Mouse (Mus musculus): ENCODE measurements around the gene Fam114a2.
A peak's percentile ranks its signal among the peaks of the same experiment; 100 is the strongest.
"Not testable (repeated sequence)": the region's sequence is repeated elsewhere in the genome, so short reads cannot be mapped to it uniquely, and the experiment has no call there.

The Fam114a2 gene

DNA sequence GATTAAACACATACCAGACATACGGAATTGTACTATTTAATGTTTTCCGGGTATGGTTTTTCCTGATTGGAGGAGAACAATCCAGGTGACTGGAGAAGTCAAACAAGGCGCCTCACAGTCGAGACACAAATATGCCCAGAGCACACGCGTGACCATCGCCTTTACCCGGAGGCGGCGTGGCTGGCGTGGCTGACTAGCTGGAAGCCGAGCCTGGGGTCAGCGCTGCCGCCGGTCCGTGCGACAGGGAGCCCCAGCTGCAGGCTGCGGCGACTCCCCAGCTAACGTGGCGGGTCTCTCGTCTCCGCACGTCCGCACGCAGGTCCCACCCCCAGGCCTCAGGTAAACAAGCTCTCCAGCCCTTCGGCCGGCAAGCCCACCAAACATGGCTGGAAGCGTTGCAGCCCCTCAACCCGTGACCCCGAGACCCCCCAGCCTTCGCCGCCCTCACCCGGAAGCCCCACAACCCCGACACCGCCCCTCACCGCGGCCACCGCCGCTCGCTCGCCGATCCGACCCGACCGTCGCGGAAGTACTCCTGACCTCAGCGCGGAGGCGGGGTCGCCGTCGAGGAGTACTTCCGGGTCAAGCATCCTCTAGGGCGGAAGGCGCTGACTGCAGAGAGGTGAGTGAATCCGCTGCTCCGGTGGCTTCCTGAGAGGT is at the start of gene Fam114a2, which contains the start of gene Mfap3:
Gene Fam114a2, minus strand, starts transcription at position 527 of the 660 bp plus-strand sequence.
Gene Mfap3, plus strand, starts transcription at position 574 of the 660 bp plus-strand sequence.
- peak; percentile 94 for DNase-seq

DNA sequence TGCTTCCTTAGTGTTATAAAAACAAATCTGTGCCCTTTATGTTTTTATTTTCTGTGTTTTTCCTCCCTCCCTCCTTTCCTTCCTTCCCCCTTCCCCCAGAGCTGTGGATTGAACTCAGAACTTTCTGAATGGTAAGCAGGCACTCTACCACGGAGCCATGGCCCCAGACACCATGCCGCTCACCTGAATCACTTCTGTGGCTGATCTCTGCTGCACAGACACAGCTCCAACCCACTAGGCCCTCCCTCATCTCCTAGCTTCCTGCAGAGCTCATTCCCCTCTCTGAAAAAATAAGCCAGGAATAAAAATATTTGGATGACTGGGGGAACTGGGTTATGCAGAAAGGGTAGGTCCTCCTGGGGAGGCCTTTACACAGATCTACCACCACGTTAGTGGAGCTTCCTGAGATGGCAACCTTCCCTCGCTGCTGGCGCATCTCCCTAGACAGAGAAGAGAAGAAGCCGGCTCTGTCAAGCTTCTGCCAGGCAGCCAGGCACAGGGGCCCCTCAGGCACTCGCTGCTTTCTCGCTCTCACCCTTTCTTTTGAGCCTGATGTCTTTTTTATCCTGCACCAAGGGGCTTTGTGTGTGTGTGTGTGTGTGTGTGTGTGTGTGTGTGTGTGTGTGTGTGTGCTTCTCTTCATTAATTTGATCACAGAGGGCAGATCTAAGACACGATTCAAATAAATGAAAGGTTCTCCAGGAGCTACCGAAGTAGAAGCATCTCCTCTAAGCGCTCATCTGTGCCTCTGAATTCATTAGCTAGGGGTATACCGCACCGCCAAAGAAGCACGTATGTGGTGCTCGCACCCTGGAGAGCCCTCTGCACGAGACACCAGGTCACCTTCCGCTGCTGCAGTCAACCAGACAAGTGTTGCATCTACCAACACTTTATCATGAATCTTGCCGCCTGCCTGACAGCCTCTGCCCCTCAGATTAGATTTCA is 47.9 kb upstream of the Fam114a2 start:
- no peak for DNase-seq

DNA sequence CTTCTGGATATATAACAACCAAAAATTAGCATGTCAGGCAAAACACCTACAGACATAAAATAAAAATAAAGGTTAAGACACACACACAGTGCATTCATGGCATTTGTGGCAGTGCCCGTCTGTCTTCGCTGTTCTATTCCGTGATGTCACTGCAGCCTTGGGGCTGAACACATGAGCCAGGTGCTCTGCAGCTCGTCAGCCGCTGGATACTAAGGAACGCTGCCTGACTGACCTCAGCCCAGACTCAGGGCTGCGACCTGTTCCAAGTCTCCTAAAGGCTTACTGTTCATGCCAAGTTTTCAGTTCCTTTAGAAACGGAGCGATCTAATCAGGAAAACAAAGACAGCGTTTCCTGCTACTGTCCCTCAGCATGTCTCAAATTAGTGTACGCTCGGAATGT is 46.1 kb upstream of the Fam114a2 start:
- DNase-seq: no peak

DNA sequence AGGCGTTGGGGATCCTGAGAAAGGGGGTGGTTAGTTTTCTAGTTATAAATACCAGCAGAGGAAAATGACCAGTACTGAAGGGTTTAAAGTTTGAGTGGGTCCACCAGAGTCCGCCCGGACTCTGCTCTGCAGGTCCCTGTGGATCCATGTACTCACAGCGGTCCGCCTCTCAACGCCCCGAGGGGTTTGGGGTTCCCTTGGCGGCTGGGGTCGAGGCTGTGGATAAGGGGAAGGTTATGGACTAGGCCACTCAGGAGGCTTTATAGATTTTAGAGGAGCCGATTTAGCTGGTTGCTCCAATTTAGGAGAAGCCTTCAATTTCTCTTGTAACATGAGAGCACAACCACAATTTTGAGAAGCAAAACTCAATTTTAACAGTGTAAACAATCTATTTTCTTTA is 39.5 kb upstream of the Fam114a2 start:
- not testable (repeated sequence) for DNase-seq

DNA sequence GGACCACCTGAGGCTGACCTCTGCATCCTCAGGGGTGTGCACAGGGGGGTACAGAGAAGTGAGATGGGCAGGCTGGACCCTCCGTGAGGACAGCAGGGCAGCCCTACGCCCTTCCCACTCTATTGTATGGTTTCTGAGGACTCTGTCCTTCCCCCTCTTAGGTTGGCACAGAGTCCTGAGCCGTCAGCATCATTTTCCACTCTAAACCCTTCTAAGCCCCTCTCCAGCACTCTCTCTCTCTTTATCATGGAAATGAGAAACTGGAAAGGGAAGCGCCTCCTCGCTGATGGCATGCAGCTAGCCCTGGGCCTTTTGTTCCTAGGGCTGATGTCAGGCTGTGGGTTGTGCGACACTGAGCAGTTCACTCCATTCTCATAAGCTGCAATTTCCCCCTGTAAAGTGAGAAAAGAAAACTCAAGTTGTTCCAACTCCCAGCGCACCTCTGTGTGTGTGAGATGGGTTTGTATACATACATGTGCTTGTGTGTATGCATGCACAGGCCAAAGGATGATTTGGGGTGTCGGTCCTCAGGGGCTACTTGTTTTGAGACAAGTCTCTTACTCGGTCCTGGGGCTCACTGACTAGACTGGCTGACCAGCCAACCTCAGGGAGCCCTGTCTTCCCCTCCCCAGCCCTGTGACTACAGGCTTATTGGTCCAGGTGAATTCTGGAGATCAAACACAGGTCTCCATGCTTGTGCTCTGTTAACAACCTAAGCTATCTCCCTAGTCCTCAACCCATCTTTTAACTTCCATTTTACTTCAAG is 34.8 kb upstream of the Fam114a2 start:
- no peak for DNase-seq

DNA sequence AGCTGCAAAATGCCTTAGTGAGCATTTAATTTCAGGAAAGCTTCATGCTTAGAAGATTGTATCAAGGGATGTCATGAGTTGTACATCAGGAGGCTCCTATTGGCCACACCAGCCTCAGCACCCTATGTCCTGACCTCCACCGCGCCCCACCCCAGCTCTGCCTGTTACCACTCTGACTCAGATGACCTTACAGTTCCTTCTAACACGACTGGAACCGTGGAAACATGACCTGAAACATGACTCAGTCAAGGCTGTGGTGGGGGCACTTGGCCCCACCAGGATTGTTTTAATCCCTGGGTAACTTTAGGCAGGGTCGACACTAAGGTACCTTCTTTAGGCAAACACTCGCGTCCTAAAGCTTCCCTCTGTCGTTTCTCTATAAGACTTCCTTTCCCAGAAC is 32.6 kb upstream of the Fam114a2 start:
- DNase-seq: no peak

DNA sequence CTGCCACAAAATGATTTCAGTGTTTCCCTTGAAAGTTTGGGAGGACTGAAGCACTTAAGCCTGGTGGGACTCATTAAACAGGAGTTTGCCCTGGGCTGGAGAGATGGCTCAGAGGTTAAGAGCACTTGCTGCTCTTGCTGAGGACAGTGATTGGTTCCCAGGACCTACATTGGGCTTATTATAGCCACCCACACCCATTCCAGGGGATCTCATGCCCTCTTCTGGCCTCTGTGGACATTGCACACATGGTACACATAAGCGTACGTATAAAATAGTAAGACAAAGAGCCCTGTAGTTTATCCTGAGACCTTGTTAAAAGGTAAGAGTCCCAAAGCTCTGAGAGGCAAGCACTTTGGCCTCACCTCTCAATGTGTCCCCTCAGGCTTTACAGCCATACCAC is 31.8 kb upstream of the Fam114a2 start:
- no peak for DNase-seq

DNA sequence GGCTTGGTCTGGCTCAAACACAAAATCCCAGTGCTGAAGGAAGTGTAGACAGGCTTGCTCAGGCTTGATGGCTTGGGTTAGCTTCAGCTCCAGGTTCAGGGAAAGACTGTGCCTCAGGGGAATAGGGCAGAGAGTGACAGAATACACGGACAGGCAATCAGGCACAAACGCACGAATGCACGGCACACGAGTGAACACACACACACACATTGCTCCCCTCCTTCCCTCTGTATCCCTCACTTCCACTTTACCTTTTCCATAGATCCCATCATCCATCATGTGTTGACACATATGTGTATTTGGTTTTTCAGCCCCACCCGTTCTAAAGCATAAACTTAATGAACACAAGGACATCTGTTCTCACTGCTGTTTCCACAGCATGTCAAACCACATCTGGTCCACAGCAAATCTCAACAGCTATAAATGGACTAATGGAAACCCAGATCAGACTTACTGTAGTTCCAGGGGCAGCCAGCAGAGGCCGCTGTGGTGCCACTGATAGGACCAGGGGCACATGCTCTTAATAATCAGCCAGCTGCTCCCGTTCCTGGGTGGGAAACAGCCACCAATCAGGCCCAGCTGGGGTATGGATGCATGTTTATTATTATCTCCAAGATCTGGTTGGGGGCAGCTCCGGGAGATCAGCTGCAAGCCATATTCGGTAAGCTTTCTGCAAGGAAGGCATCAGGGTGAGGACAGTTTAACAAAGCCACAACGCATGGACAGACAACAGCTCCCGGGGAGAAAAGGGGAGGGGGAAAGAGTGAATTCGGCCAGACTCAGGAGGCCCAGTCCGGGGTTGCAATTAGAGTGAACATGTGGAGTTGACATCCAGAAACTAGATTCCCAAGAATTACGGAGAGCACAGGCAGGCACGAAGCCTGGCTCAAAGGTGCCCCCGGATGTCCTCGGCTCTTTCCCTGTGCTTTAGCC is 30.5 kb upstream of the Fam114a2 start:
- DNase-seq: peak; percentile 81

DNA sequence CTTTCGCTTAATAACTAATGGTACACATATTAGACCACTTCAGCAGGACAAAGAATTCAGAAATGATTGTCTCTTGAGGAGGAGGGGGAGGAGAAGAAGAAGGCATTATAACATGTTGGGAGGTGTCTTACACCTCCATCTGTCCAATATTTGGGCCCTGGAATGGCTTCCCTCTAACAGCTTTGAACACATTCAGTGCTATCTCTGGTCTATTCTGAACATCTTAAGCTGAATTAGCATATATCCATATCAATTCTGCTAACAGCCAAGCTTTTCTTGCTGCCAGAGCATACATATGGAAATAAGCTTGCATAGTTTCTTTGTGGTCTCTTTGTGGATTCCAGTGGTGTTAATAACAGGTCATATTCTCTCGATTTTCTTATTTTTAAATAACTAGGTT is 22.3 kb upstream of the Fam114a2 start:
- DNase-seq: no peak

DNA sequence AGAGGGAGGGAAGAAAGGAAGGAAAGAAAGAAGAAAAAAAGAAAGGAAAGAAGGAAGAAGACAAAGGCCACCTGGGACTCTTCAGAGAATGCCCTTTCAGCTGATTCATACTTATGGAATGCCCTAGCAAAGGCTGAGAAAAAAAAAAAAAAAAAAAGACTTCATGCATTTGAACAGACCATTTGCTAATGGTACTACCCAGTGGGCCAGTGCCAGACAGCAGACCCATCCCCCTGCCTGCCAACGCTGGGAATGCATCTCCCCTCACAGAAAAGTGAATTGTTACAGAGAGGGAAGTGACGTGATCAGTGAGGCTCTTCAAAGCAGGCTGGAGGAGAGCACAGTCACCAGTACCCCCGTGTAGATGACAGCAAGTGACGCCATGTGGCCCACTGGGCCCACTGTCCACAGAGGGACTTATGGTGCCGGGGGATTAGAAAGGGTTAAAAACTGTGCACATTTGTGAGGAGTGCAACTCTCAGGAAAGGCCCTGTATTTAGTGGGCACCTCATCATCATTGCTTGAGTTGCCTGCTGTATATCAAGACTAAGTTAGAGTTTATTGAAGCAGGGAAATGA is 21.5 kb upstream of the Fam114a2 start:
- no peak for DNase-seq

DNA sequence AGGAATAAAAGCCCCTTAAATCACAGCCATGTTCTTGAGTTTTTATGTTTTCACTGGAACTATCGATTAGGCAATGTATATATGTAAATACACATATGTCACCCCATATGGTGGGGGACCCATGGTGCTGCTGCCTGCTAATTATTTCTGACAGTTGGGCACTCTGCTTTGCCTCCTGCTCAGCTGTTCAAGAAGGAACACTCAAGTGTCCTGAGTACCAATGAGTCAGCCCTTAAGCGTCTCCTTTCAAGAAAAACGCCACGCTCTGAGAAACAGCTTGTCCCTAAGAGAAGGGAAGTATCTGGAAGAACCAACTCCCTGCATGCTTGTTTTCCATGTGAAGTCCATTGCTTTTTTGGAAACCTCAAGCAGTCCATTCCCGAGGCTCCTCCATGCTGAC is 17.5 kb upstream of the Fam114a2 start:
- DNase-seq: no peak

DNA sequence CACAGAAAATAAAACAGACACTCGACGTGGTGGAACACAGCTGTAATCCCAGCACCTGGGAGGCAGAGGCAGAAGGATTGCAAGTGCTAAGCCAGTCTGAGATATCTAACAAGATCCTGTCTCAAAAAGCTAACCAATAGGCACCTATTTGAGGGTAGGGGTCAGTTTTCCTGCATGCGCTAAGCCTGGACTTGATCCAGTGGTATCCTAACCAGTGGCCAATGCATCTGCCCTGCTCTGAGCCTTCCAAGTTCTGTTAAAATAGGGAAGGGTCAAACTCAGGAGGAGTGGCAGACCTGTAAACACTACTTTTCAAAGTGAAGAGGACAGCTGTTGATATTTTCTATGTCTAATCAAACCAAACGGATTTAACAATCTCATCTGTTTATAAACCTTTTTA is 13.9 kb upstream of the Fam114a2 start:
- no peak for DNase-seq

DNA sequence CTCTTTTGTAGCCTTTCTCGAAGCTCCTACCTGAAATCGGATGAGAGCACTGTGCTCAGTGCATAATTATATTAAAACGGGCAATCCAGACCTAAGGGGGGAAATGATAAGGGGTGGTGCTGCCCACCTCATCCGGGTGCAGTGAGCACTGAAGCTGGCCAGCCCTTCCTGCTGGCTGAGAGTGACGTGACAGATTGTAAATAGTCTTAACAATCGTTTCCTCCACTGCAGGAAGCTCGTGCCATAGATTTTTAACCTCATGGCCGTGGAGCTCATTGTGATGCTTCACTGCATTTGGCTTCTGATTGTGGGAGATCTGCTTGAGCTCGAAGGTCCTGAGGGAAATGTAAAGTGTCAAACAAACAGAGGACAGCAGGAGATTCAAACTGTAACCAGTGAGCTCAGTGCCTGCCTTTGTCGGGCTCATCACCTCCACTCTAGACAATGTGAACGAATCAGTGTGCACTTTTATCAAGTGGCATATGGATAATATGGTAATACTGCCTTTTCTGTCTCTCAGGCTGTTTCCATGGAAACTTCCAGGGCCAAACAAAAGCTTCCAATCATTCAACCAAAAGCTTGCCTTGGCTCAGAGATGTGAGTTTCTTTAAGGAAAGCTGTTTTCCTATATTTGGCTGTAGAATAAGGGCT is 13.0 kb upstream of the Fam114a2 start:
- peak; percentile 56 for DNase-seq

DNA sequence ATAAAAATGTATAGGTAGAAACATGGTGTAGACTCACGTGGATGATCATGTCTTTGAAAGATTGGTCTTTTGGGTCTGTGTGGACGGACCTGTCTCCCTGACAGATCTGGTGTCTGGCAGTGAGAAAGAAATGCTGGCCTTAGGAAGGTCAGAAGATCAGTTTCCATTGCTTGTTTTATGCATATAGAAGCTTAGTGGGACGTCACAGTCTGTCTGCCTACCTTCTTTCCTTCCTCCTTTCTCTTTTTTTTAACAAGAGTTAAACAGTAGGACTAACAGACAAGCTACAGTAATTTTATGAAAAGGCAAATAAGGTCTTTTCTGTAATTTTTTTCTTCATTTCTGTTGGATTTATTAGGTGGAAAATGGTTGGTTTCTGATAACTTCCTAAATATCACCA is 10.7 kb upstream of the Fam114a2 start:
- DNase-seq: no peak

DNA sequence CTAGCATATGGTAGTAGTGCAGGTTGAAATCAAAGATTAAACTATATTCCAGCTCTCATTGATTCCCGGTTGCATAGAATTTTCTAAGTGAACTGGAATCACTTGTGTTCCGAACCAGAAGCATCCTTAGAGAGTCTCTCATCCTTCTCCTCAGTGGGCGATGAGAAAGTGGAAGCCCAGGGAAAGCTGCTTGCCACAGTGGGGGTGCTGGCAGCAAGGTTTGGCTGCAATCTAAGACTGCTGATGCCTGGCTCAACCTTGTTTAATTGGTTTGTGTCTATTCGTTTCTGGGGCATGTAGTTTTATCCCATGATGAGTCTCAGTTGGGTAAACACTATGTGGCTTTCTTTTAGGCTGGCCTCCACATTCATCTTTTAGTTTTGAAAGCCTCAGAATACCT is 9.1 kb upstream of the Fam114a2 start:
- DNase-seq: no peak

DNA sequence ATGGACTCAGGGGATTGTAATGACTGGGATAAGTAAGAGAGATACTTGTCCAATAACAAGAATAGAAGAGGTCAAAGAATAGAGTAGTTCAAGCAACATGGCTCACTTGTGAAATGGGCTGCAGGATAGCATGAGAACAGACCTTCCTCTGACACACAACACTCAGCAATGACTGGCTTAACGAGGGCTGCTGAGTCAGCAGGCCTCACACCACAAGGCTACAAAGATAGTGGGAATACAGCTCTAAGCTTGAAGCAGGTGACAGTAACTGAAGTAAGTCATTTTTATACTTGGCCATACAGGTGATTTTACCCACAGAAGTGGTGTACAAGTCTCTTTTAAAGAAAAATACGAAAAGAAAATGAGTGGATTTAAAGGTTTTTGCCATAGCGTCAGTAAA is 7.5 kb upstream of the Fam114a2 start:
- no peak for DNase-seq

DNA sequence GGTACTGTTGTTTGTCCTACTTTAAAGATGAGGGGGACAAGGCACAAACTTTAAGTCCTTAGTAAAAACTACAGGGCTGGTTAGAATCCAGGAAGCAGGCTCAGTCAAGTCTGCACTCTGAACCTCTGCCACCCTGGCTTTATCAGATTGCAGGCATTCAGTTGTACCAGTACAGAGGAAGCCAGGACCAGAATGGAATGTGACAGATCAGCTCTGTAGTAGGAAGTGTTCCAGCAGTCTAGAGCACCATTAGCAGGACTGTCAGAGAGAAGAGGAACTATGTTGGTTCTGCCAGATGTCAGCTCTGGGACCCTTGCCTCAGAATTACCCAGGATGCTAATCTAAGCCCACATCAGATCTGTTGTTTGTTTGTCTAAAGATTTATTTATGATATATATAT is 6.2 kb upstream of the Fam114a2 start:
- peak; percentile 46 for DNase-seq

DNA sequence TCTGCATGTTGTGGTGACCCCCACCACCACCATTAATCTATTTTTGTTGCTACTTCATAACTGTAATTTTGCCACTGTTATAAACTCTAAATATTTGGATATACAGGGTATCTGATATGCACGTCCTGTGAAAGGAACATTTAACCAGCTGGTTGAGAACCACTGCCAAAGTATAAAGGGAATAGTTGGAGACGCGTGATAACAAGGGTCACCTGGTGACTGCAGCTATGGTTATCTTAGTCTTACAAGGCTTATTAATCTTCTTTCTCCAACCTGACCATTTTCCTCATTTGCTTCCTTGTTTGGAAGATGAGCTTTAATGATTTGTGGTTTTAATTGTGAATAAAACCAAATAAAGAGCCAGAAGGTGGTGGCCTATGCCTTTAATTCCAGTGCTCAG is 5.0 kb upstream of the Fam114a2 start:
- no peak for DNase-seq

DNA sequence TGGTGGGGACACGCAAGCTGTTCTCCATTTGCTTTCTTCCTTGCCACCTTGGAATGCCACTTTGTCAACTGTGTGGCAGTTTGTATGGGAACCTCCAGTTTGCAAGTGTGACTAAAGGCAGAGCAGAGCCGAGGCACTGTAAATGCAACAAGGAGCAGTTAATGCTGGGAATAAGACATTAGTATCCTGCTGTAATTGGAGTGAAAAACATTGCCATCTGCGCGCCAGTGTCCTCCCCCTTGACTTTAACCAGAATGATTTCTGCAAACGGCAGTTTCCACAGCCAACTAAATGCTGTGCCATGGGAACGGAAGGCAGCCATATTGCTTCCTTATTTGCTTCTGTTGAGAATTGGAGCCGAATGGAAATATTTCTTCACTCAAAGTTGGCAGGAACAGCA is 3.6 kb upstream of the Fam114a2 start:
- DNase-seq: no peak

DNA sequence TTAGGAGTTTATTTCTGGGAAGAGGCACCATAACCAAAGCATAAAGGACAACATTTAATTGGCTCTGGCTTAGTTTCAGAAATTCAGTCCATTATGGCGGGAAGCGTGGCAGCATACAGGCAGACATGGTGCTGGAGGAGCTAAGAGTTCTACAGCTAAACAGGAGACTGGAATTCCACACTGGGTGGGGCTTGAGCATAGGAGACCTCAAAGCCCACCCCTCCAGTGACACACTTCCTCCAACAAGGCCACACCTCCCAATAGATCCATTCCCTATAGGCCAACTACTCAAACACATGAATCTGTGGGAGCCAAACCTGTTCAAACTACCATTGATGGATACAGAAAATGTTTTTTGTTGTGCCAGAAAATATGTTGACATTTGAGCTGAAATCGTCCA is 2.8 kb upstream of the Fam114a2 start:
- DNase-seq: no peak

DNA sequence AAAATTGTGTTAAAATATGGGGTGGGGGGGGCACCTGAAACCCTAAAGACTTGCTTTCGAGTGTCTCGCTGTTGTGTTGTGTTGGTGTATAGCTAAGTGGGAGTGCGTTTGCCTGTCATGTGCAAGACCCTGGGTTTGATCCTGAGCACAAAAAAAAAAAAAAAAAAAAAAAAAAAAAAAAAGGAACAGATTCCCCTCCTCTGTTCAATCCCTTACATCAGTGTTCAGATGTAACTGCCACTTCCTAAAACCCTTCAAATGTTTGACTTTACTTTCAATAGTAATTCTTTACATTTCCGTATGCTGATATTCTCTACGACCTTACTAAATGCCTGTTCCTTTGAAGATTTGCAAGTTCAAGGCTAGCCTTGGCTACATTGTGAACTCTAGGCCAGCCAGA is 887 bp upstream of the Fam114a2 start:
- no peak for DNase-seq
